Mouse (Mus musculus): Measurements from ENCODE around the gene Hic2. TPM values are rescaled to one million over a fixed set of nuclear protein-coding genes. Genes with fewer than 3 reads are reported as not detected.

Hic2 gene
- 1.0 TPM for polyA plus RNA-seq (2015; fragmentation: Illumina TruSeq; extraction: RNeasy Lipid Tissue Mini Kit (QIAGEN cat#74804); ENCODE audit: insufficient read depth, low replicate concordance)

DNA sequence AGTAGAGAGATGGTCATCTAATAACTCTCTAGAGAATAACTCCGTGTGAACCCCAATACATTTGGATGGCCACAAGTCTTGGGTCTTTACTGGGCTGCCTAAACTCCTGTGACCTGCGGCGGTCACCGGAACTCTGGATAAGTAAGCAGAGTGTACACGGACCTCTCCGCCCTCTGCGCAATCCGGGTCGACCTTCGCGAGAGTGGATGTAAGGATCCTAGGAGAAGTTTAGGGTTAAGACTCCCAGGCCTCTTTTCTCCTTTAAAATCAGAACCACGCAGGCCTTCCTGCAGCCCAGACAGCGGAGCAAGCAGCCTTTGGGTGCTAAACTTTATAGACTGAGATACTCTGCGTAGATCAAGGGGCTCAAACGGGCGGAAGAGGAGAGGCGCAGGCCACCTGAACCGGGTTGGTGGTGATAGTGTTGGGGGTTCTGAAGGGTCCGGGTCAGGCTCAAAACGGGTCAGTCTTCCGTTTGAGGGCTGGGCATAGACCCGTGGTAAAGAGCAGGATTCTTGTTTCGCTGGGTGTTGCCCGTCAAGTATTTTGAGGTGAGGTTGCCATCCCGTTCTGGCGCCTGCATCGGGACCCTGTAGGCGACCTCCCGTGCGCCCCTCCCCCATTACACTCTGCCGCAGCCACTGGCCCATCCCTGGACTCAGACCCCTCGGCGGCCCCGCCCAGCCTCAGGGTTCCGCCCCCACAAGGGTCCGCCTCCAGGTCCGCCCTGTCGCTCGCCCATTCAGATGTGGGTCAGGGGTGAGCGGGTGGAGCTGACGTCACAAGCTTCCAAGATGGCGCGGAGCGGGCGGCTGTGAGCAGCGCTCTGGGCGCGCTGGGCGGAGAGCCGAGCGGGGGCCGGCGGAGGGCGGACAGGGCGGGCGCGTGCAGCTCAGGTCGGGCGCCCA, at the start of gene Hic2:
Gene Hic2, plus strand, starts transcription at position 779 of the 908 bp plus-strand sequence.

GRCm38 (mm10) chr16:17202549-17202948, 30.8 kb upstream of the Hic2 start, which contains the start of gene Ube2l3:
Ube2l3 (minus strand) TSS chr16:17202649.

GRCm38 (mm10) chr16:17208389-17209361, 24.7 kb upstream of the Hic2 start, which contains the start of gene Rimbp3:
Rimbp3 (plus strand) TSS chr16:17208603.

DNA sequence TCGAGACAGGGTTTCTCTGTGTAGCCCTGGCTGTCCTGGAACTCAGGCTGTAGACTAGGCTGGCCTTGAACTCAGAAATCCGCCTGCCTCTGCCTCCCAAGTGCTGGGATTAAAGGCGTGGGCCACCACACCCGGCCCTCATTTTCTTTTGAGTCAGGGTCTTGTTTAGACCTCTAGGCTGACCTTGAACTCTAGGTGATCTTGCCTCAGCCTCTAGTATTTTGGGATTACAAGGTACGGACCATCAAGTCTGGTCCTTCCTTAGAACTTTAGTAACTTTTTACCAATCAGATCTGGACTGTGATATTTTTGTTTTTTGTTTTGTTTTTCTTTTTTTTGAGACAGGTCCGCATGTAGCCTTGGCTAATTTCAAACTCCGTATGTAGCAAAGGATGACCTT, 42.3 kb downstream of the Hic2 start, which contains the start of gene Tmem191c:
Gene Tmem191c, plus strand, starts transcription at position 357 of the 400 bp plus-strand sequence.

Other genes with a start within 250 kb of the Hic2 start
- 0.62 TPM for gene Ypel1, start 163.9 kb upstream of the Hic2 start, polyA plus RNA-seq (2015; fragmentation: Illumina TruSeq; extraction: RNeasy Lipid Tissue Mini Kit (QIAGEN cat#74804); ENCODE audit: insufficient read depth, low replicate concordance)
- 141 TPM for gene Ppil2, start 122.3 kb upstream of the Hic2 start, polyA plus RNA-seq (2015; fragmentation: Illumina TruSeq; extraction: RNeasy Lipid Tissue Mini Kit (QIAGEN cat#74804); ENCODE audit: insufficient read depth, low replicate concordance)
- 5.1 TPM for gene 2610318N02Rik, start 108.4 kb upstream of the Hic2 start, polyA plus RNA-seq (2015; fragmentation: Illumina TruSeq; extraction: RNeasy Lipid Tissue Mini Kit (QIAGEN cat#74804); ENCODE audit: insufficient read depth, low replicate concordance)
- gene Sdf2l1, start 101.2 kb upstream of the Hic2 start, polyA plus RNA-seq (2015; fragmentation: Illumina TruSeq; extraction: RNeasy Lipid Tissue Mini Kit (QIAGEN cat#74804); ENCODE audit: insufficient read depth, low replicate concordance): 43.7 TPM
- 2.1 TPM for gene Ydjc, start 89.0 kb upstream of the Hic2 start, polyA plus RNA-seq (2015; fragmentation: Illumina TruSeq; extraction: RNeasy Lipid Tissue Mini Kit (QIAGEN cat#74804); ENCODE audit: insufficient read depth, low replicate concordance)
- gene Ccdc116, start 86.3 kb upstream of the Hic2 start, polyA plus RNA-seq (2015; fragmentation: Illumina TruSeq; extraction: RNeasy Lipid Tissue Mini Kit (QIAGEN cat#74804); ENCODE audit: insufficient read depth, low replicate concordance): 1.4 TPM
- gene Ube2l3, start 30.9 kb upstream of the Hic2 start, polyA plus RNA-seq (2015; fragmentation: Illumina TruSeq; extraction: RNeasy Lipid Tissue Mini Kit (QIAGEN cat#74804); ENCODE audit: insufficient read depth, low replicate concordance): 194 TPM
- gene Rimbp3, start 25.0 kb upstream of the Hic2 start, polyA plus RNA-seq (2015; fragmentation: Illumina TruSeq; extraction: RNeasy Lipid Tissue Mini Kit (QIAGEN cat#74804); ENCODE audit: insufficient read depth, low replicate concordance): 0.04 TPM
- 7.9 TPM for gene Tmem191c, start 42.5 kb downstream of the Hic2 start, polyA plus RNA-seq (2015; fragmentation: Illumina TruSeq; extraction: RNeasy Lipid Tissue Mini Kit (QIAGEN cat#74804); ENCODE audit: insufficient read depth, low replicate concordance)
- gene Serpind1, start 97.8 kb downstream of the Hic2 start, polyA plus RNA-seq (2015; fragmentation: Illumina TruSeq; extraction: RNeasy Lipid Tissue Mini Kit (QIAGEN cat#74804); ENCODE audit: insufficient read depth, low replicate concordance): 0.11 TPM
- gene Snap29, start 172.4 kb downstream of the Hic2 start, polyA plus RNA-seq (2015; fragmentation: Illumina TruSeq; extraction: RNeasy Lipid Tissue Mini Kit (QIAGEN cat#74804); ENCODE audit: insufficient read depth, low replicate concordance): 84.8 TPM
- gene Pi4ka, start 172.7 kb downstream of the Hic2 start, polyA plus RNA-seq (2015; fragmentation: Illumina TruSeq; extraction: RNeasy Lipid Tissue Mini Kit (QIAGEN cat#74804); ENCODE audit: insufficient read depth, low replicate concordance): 96.5 TPM
- gene Crkl, start 218.4 kb downstream of the Hic2 start, polyA plus RNA-seq (2015; fragmentation: Illumina TruSeq; extraction: RNeasy Lipid Tissue Mini Kit (QIAGEN cat#74804); ENCODE audit: insufficient read depth, low replicate concordance): 51.0 TPM

Measured in spleen, adult 10 weeks (tissue).